Mouse (Mus musculus): Measurements from ENCODE around the gene Inpp5e.
A peak's percentile ranks its signal among the peaks of the same experiment; 100 is the strongest.

The Inpp5e gene

GRCm38 (mm10) chr2:26408515-26409356 is at the start of gene Inpp5e:
Gene Inpp5e, minus strand, starts transcription at chr2:26409203.
- peak; percentile 90 for DNase-seq (ENCODE audit: low read depth, low spot score)

GRCm38 (mm10) chr2:26458402-26459124 is 49.6 kb upstream of the Inpp5e start:
- peak; percentile 95 for DNase-seq (ENCODE audit: low read depth, low spot score)

GRCm38 (mm10) chr2:26449121-26450060 is 40.4 kb upstream of the Inpp5e start:
- DNase-seq (ENCODE audit: low read depth, low spot score), result peak; percentile 68

- no peak for DNase-seq (ENCODE audit: low read depth, low spot score)
These were observed 38.4 kb upstream of the Inpp5e start for GRCm38 (mm10) chr2:26447451-26447850.

- no peak for DNase-seq (ENCODE audit: low read depth, low spot score)
These were observed 37.7 kb upstream of the Inpp5e start for GRCm38 (mm10) chr2:26446671-26447070.

- peak; percentile 95 for DNase-seq (ENCODE audit: low read depth, low spot score)
These were observed 36.9 kb upstream of the Inpp5e start for GRCm38 (mm10) chr2:26445666-26446445.

- peak; percentile 100 for DNase-seq (ENCODE audit: low read depth, low spot score)
These were observed 36.1 kb upstream of the Inpp5e start, which contains the start of gene Sec16a for GRCm38 (mm10) chr2:26444946-26445665. Gene Sec16a, minus strand, starts transcription at chr2:26445216.

GRCm38 (mm10) chr2:26444368-26444767 is 35.4 kb upstream of the Inpp5e start:
- no peak for DNase-seq (ENCODE audit: low read depth, low spot score)

GRCm38 (mm10) chr2:26443876-26444275 is 34.9 kb upstream of the Inpp5e start:
- no peak for DNase-seq (ENCODE audit: low read depth, low spot score)

- DNase-seq (ENCODE audit: low read depth, low spot score), result peak; percentile 51
These were observed 33.8 kb upstream of the Inpp5e start for GRCm38 (mm10) chr2:26442843-26443242.

GRCm38 (mm10) chr2:26441688-26442087 is 32.7 kb upstream of the Inpp5e start:
- no peak for DNase-seq (ENCODE audit: low read depth, low spot score)

GRCm38 (mm10) chr2:26441261-26441660 is 32.3 kb upstream of the Inpp5e start:
- DNase-seq (ENCODE audit: low read depth, low spot score), result no peak

- no peak for DNase-seq (ENCODE audit: low read depth, low spot score)
These were observed 30.7 kb upstream of the Inpp5e start for GRCm38 (mm10) chr2:26439671-26440070.

GRCm38 (mm10) chr2:26438373-26438772 is 29.4 kb upstream of the Inpp5e start:
- no peak for DNase-seq (ENCODE audit: low read depth, low spot score)

GRCm38 (mm10) chr2:26437221-26437620 is 28.2 kb upstream of the Inpp5e start:
- DNase-seq (ENCODE audit: low read depth, low spot score), result no peak

GRCm38 (mm10) chr2:26434791-26435572 is 26.0 kb upstream of the Inpp5e start:
- no peak for DNase-seq (ENCODE audit: low read depth, low spot score)

- no peak for DNase-seq (ENCODE audit: low read depth, low spot score)
These were observed 20.8 kb upstream of the Inpp5e start for GRCm38 (mm10) chr2:26429851-26430250.

GRCm38 (mm10) chr2:26424541-26424940 is 15.5 kb upstream of the Inpp5e start:
- no peak for DNase-seq (ENCODE audit: low read depth, low spot score)

GRCm38 (mm10) chr2:26423086-26423485 is 14.1 kb upstream of the Inpp5e start:
- no peak for DNase-seq (ENCODE audit: low read depth, low spot score)

All from ES-CJ7 (cell line).